Mouse (Mus musculus) forebrain, embryonic 15.5 days (tissue): ENCODE measurements around the gene Olfr1214. TPM values are rescaled to one million over a fixed set of nuclear protein-coding genes. Genes with fewer than 3 reads are reported as not detected.
"Not testable (repeated sequence)": the region's sequence is repeated elsewhere in the genome, so short reads cannot be mapped to it uniquely, and the experiment has no call there.

ENCODE experiments used
- ATAC-seq: fragments of 200-750 bp; cut with Nextera tagmentation; replicated peaks from 2 replicates; pipeline ENCODE4 v1.8.0; 2017; ENCODE audit warnings: mild to moderate bottlenecking, moderate TSS enrichment, moderate library complexity
- H3K27ac ChIP-seq: fragments of 300-500 bp; sonication (generic); replicated peaks from 2 replicates; pipeline ENCODE4 v1.5.1; 2015; ENCODE audit warnings: mild to moderate bottlenecking, inconsistent platforms
- H3K27me3 ChIP-seq: fragments of 300-500 bp; sonication (generic); 2 replicates; pipeline ENCODE4 v1.6.1; 2015; ENCODE audit warnings: inconsistent platforms
- H3K36me3 ChIP-seq: fragments of 300-500 bp; sonication (generic); 2 replicates; pipeline ENCODE4 v1.6.1; 2015; ENCODE audit warnings: mild to moderate bottlenecking, inconsistent platforms
- H3K4me1 ChIP-seq: fragments of 300-500 bp; sonication (generic); 2 replicates; pipeline ENCODE4 v1.6.1; 2015; ENCODE audit warnings: inconsistent platforms
- H3K4me2 ChIP-seq: fragments of 300-500 bp; sonication (generic); replicated peaks from 2 replicates; pipeline ENCODE4 v1.6.1; 2015; ENCODE audit warnings: mild to moderate bottlenecking, inconsistent platforms
- H3K4me3 ChIP-seq: fragments of 300-500 bp; sonication (generic); 2 replicates; pipeline ENCODE4 v1.5.1; 2015; ENCODE audit warnings: mild to moderate bottlenecking, inconsistent platforms
- H3K9ac ChIP-seq: fragments of 300-500 bp; sonication (generic); replicated peaks from 2 replicates; pipeline ENCODE4 v1.6.1; 2015; ENCODE audit warnings: mild to moderate bottlenecking, inconsistent platforms
- H3K9me3 ChIP-seq: fragments of 300-500 bp; sonication (generic); 2 replicates; pipeline ENCODE4 v1.6.1; 2016; ENCODE audit warnings: inconsistent platforms
- WGBS: fragments of 180-500 bp; shearing (Covaris S2); methylation state at CpG from one replicate; pipeline ENCODE4 v1.1.7; 2015; ENCODE audit warnings: mixed read lengths; 5-methylcytosine and 5-hydroxymethylcytosine counted together
- polyA plus RNA-seq: library from polyadenylated mRNA; unstranded; fragments of >200 nt; fragmentation: Nextera tagmentation; extraction: Ambion mirVana; gene quantifications from 2 replicates; pipeline ENCODE4 v1.2.1, GENCODE M21; 2015

Olfr1214 gene
- polyA plus RNA-seq = not detected in 2 replicates

DNA sequence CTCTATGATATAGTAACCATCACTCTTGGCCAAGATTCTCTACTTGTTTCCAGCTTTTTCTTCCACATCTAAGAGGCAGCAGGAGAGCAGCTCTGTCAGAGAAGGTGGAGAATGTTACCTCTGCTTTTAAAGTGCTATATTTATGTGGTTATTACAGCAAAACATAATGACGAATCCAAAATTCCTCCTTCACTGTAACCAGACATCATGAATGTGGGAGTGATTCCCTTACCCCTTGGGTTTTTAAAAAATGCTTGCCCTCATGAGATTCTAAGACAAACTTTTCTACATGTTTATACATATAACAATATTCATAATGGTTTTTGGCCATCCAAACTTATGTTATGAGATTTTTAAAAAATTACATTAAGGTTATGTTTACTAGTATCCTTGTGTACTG lies at the start of gene Olfr1214:
TSS of gene Olfr1214 (minus strand) at position 101 of the 400 bp plus-strand sequence.
- WGBS = 84% methylated on average over 1 of the region's 1 CpGs
- Histone ChIP-seq H3K9ac (no peak within 1 kb of the TSS), H3K27ac (no peak within 1 kb of the TSS), H3K4me3 (no peak within 1 kb of the TSS), H3K27me3 (no peaks in the 10 kb centered on the region), H3K4me2 (no peak within 1 kb of the TSS), H3K9me3 (no peaks in the 10 kb centered on the region), H3K36me3 (no peaks in the 10 kb centered on the region), H3K4me1 (no peaks in the 10 kb centered on the region)
- ATAC-seq = no peak

DNA sequence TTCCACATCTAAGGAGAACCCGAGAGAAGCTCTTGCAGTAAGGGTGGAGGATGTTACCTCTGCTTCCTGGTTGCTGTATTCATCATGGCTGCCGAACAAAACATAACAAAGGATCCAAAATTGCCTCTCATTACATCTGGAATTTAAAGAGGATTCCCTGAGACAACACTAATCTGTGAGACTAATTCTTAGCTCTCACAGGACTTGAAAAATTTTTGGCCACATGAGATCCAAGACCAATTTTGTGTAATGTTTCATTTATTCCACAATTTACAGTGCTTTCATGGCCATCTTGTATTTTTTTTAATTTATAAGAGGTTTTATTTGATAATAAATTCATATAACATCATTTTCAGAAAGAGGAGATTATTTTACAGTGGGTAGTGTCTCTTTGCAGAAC lies 39.5 kb upstream of the Olfr1214 start, which contains the start of gene Olfr1217:
TSS of gene Olfr1217 (minus strand) at position 101 of the 400 bp plus-strand sequence.
- no peak for ATAC-seq
- Histone ChIP-seq H3K4me3 (no peak within 1 kb of the TSS), H3K27me3 (no peaks in the 10 kb centered on the region), H3K27ac (no peak within 1 kb of the TSS), H3K36me3 (no peaks in the 10 kb centered on the region), H3K9me3 (no peaks in the 10 kb centered on the region), H3K4me2 (no peak within 1 kb of the TSS), H3K9ac (no peak within 1 kb of the TSS), H3K4me1 (no peaks in the 10 kb centered on the region)
- 68% methylated on average over 2 of the region's 2 CpGs for WGBS

DNA sequence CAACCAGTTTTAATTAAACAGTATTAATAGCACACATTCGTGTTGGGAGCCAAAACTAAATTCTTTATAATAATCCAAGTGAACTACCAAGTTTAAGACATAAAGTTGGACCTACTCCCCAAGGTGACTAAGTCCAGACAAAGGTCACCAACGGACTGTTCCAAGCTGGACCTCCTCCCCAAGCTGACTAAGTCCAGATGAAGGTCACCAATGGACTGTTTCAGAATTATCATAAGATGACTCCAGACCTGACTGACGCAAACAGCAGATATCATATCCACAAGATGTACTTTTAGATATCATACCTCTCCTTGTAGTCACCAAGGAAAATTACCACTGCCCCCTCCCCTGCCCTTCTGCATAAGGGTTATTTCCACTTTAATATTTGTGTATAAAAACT lies 29.0 kb upstream of the Olfr1214 start:
- WGBS = 79% methylated on average over 3 of the region's 3 CpGs
- H3K4me3 ChIP-seq = not testable (repeated sequence)

DNA sequence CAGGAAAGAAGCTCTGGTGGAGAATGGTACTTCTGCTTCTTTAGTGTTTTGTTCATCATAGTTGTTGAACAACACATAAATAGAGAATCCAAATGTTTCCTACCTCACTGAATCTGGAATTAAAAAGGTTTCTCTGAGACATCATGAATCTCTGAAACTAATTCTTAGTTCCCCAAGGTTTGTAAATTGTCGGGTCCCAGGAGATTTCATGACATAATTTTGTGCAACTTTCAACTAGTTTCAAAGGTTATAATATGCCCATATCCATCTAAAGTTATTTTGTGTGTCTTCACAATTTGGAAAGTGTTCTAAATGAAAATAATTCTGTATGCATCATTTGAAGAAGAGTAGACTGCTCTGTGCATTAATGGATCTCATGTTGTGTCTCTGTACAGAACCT lies 25.8 kb upstream of the Olfr1214 start, which contains the start of gene Olfr1216:
TSS of gene Olfr1216 (minus strand) at position 101 of the 400 bp plus-strand sequence.
- no peaks in the 10 kb centered on the region for H3K27me3 ChIP-seq
- H3K9me3 ChIP-seq = no peaks in the 10 kb centered on the region
- H3K27ac ChIP-seq = no peak within 1 kb of the TSS
- H3K4me2 ChIP-seq = no peak within 1 kb of the TSS
- ATAC-seq = no peak
- H3K4me1 ChIP-seq = no peaks in the 10 kb centered on the region
- H3K9ac ChIP-seq = no peak within 1 kb of the TSS
- H3K4me3 ChIP-seq = no peak within 1 kb of the TSS
- no peaks in the 10 kb centered on the region for H3K36me3 ChIP-seq
- 81% methylated on average over 1 of the region's 1 CpGs for WGBS

More for the DNA sequence above, 29.0 kb upstream of the Olfr1214 start:
- not testable (repeated sequence) for H3K4me2 ChIP-seq, H3K36me3 ChIP-seq, H3K4me1 ChIP-seq, H3K9ac ChIP-seq, H3K27me3 ChIP-seq, H3K9me3 ChIP-seq, H3K27ac ChIP-seq, ATAC-seq

DNA sequence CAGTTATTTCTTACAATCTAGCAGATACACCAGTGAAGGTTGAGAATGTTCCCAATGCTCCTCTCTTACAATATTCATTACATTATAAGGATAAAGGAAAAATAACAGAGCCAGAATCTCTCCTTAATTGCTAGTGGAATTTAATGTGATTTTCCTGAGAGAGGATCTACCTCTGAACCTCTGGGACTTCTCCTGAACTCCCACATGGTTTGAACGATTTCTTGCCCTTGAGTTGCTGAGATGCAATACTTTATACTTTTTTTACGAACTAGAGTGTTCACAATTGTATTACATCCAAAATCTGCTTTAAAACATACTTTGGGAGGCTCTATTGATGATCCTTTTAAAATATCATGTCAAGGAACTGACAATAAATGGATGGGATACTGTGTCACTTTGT lies 14.4 kb upstream of the Olfr1214 start, which contains the start of gene Olfr1215:
TSS of gene Olfr1215 (minus strand) at position 101 of the 400 bp plus-strand sequence.
- H3K36me3 ChIP-seq = no peaks in the 10 kb centered on the region
- WGBS = 74% methylated on average over 2 of the region's 2 CpGs
- no peaks in the 10 kb centered on the region for H3K9me3 ChIP-seq
- no peak for ATAC-seq
- no peaks in the 10 kb centered on the region for H3K27me3 ChIP-seq
- H3K4me2 ChIP-seq = no peak within 1 kb of the TSS
- no peaks in the 10 kb centered on the region for H3K4me1 ChIP-seq
- H3K9ac ChIP-seq = no peak within 1 kb of the TSS
- no peak within 1 kb of the TSS for H3K4me3 ChIP-seq
- H3K27ac ChIP-seq = no peak within 1 kb of the TSS

DNA sequence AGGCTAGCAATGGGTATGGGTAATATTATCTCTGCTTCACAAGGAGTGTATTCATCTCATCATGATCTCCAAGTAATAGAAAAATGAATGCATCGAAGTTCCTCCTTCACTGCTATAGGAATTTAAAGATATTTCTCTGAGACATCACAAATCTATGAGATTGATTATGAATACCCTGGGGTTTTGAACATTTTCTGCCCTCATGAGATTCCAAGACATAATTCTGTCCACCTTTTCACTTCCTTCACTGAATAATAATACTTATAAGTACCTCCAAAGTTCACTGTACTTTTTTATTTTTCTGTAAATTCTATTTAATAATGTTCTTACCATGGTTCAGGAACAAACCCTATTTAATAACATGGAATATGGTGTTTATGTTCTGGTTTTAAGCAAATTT lies 12.3 kb downstream of the Olfr1214 start, which contains the start of gene Gm13762:
TSS of gene Gm13762 (minus strand) at position 101 of the 400 bp plus-strand sequence.
- Histone ChIP-seq H3K27ac (no peak within 1 kb of the TSS), H3K36me3 (no peaks in the 10 kb centered on the region), H3K9ac (no peak within 1 kb of the TSS), H3K9me3 (no peaks in the 10 kb centered on the region), H3K4me1 (no peaks in the 10 kb centered on the region), H3K4me3 (no peak within 1 kb of the TSS), H3K27me3 (no peaks in the 10 kb centered on the region), H3K4me2 (no peak within 1 kb of the TSS)
- no peak for ATAC-seq
- 84% methylated on average over 1 of the region's 1 CpGs for WGBS

DNA sequence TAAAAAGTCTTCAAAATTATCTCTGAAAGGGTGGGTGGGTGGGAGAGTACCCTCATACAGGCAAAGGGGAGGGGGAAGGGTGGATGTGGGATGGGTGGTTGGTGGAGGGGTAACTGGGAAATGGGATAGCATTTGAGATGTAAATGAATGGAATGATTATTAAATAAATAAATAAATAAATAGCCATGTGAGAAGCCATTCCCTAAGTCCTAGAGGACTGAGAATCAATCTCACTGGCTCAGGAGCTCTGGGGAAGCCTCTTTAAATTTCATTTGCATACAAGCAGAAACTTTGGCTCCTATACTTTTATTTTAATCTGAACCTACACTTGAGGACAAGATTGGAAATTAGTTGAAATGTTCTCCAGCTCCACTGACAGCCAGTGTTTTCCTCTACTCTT lies 38.8 kb downstream of the Olfr1214 start, which contains the start of gene Olfr1212:
TSS of gene Olfr1212 (plus strand) at position 301 of the 400 bp plus-strand sequence.
- Histone ChIP-seq H3K27ac (no peak within 1 kb of the TSS), H3K9me3 (no peaks in the 10 kb centered on the region), H3K4me1 (no peaks in the 10 kb centered on the region), H3K4me3 (no peak within 1 kb of the TSS), H3K27me3 (no peaks in the 10 kb centered on the region), H3K36me3 (no peaks in the 10 kb centered on the region), H3K9ac (no peak within 1 kb of the TSS), H3K4me2 (no peak within 1 kb of the TSS)
- ATAC-seq = no peak

DNA sequence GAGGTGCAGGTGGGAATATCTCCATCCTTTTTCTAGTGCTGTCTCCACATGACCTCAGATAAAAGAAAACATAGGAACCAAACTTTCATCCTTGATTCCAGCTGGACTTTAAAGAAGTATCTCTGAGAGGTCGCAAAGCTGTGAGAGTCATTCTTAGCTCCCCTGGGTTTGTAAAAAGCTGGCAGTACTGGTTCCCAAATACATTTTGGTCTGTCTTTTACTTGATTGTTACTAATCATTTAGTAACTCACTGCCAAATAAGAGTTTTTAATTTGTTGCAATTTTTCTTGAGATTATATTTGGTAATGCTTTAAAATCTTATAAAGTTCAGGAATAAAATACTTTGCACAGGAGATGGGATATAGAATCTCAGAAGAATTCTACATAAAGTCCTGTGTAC lies 54.4 kb downstream of the Olfr1214 start, which contains the start of gene Olfr1211:
TSS of gene Olfr1211 (minus strand) at position 101 of the 400 bp plus-strand sequence.
- Histone ChIP-seq H3K9me3 (no peaks in the 10 kb centered on the region), H3K4me1 (no peaks in the 10 kb centered on the region), H3K27ac (no peak within 1 kb of the TSS), H3K4me2 (no peak within 1 kb of the TSS), H3K27me3 (no peaks in the 10 kb centered on the region), H3K36me3 (no peaks in the 10 kb centered on the region), H3K9ac (no peak within 1 kb of the TSS), H3K4me3 (no peak within 1 kb of the TSS)
- no peak for ATAC-seq
- WGBS = 87% methylated on average over 1 of the region's 1 CpGs

Other genes with a start within 250 kb of the Olfr1214 start
- not detected in 2 replicates for gene Olfr1198, start 241.3 kb downstream of the Olfr1214 start, polyA plus RNA-seq
- gene Olfr1199, start 232.2 kb downstream of the Olfr1214 start, polyA plus RNA-seq = not detected in 2 replicates
- not detected in 2 replicates for gene Olfr1200, start 222.2 kb downstream of the Olfr1214 start, polyA plus RNA-seq
- not detected in 2 replicates for gene Olfr1201, start 199.6 kb downstream of the Olfr1214 start, polyA plus RNA-seq
- not detected in 2 replicates for gene Olfr1202, start 178.2 kb downstream of the Olfr1214 start, polyA plus RNA-seq
- not detected in 2 replicates for gene Olfr1205, start 162.9 kb downstream of the Olfr1214 start, polyA plus RNA-seq
- not detected in 2 replicates for gene Olfr1204, start 143.4 kb downstream of the Olfr1214 start, polyA plus RNA-seq
- gene Olfr1206, start 129.4 kb downstream of the Olfr1214 start, polyA plus RNA-seq = not detected in 2 replicates
- gene Olfr1208, start 90.3 kb downstream of the Olfr1214 start, polyA plus RNA-seq = not detected in 2 replicates
- not detected in 2 replicates for gene Olfr1209, start 77.5 kb downstream of the Olfr1214 start, polyA plus RNA-seq
- not detected in 2 replicates for gene Olfr1211, start 54.5 kb downstream of the Olfr1214 start, polyA plus RNA-seq
- gene Olfr1212, start 38.7 kb downstream of the Olfr1214 start, polyA plus RNA-seq = not detected in 2 replicates
- not detected in 2 replicates for gene Gm13762, start 12.4 kb downstream of the Olfr1214 start, polyA plus RNA-seq
- gene Olfr1215, start 14.3 kb upstream of the Olfr1214 start, polyA plus RNA-seq = not detected in 2 replicates
- gene Olfr1216, start 25.7 kb upstream of the Olfr1214 start, polyA plus RNA-seq = not detected in 2 replicates
- not detected in 2 replicates for gene Olfr1217, start 39.4 kb upstream of the Olfr1214 start, polyA plus RNA-seq
- not detected in 2 replicates for gene Olfr1218, start 68.5 kb upstream of the Olfr1214 start, polyA plus RNA-seq
- gene Olfr1219, start 90.9 kb upstream of the Olfr1214 start, polyA plus RNA-seq = not detected in 2 replicates
- not detected in 2 replicates for gene Olfr1220, start 114.2 kb upstream of the Olfr1214 start, polyA plus RNA-seq
- not detected in 2 replicates for gene Olfr1221, start 124.6 kb upstream of the Olfr1214 start, polyA plus RNA-seq
- gene Olfr1222, start 140.4 kb upstream of the Olfr1214 start, polyA plus RNA-seq = not detected in 2 replicates
- not detected in 2 replicates for gene Olfr1223, start 158.9 kb upstream of the Olfr1214 start, polyA plus RNA-seq
- gene Olfr1224-ps1, start 171.4 kb upstream of the Olfr1214 start, polyA plus RNA-seq = not detected in 2 replicates
- gene Olfr1225, start 182.0 kb upstream of the Olfr1214 start, polyA plus RNA-seq = not detected in 2 replicates
- gene Olfr1226, start 207.4 kb upstream of the Olfr1214 start, polyA plus RNA-seq = not detected in 2 replicates